Mouse (Mus musculus): ENCODE data around the gene Ptpn4. TPM values are rescaled to one million over a fixed set of nuclear protein-coding genes. Genes with fewer than 3 reads are reported as not detected.

Gene Ptpn4
- total RNA-seq, 1 experiment from 2014 or later, result 28.4 TPM

- no peak for ATAC-seq (ENCODE audit: extremely low read depth, insufficient number of reproducible peaks, low FRiP score, poor library complexity, severe bottlenecking)
Observed at GRCm38 (mm10) chr1:119650386-119650785, 187.0 kb downstream of the Ptpn4 start.

DNA sequence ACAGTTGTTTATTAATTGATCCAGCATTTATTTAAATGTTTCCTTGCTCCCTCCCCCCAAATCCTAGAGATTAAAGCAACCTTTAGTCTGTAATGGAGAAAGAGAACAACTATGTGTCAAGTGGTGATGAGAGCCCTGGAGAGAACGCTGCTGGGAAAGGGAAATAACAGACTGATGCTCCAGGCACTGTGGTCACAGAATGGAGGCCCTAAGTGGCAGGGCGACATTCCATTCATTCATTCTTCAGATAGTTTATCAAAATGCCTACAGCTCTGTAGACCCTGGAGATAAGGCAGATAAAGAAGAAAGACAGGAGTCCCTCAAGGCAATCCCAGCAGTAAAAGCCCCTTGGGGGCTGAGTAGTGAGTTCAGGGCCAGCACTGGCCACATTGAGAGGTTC lies 187.8 kb downstream of the Ptpn4 start:
- ATAC-seq (ENCODE audit: extremely low read depth, insufficient number of reproducible peaks, low FRiP score, poor library complexity, severe bottlenecking), result no peak

- peak; percentile 53; the same call in 1 of the 2 replicates for ATAC-seq (ENCODE audit: extremely low read depth, insufficient number of reproducible peaks, low FRiP score, poor library complexity, severe bottlenecking)
Observed at GRCm38 (mm10) chr1:119648205-119649111, 189.0 kb downstream of the Ptpn4 start, which contains the start of gene Epb41l5. Gene Epb41l5, minus strand, starts transcription at chr1:119649000.

DNA sequence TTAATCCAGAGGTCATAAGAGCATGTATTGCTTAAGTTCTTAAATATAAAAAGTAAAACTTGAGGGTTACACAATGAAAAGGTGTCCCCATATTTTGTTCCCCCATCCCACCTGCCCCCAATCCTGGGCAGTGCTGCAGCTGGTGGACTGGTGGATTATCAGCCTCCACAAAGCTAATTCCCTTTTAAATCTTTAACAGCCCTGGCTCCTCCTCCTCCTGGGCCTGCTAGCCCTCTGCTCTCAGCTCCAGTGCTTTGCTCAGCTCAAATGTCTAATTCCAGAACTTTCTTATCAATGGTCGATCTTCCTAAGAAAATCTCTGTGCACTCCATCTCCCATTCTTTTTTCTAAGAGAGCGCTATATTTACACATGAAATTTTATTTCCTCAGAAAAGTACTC lies 191.1 kb downstream of the Ptpn4 start:
- no peak for ATAC-seq (ENCODE audit: extremely low read depth, insufficient number of reproducible peaks, low FRiP score, poor library complexity, severe bottlenecking)

GRCm38 (mm10) chr1:119642367-119642766 lies 195.0 kb downstream of the Ptpn4 start:
- no peak for ATAC-seq (ENCODE audit: extremely low read depth, insufficient number of reproducible peaks, low FRiP score, poor library complexity, severe bottlenecking)

GRCm38 (mm10) chr1:119641090-119641812 lies 196.2 kb downstream of the Ptpn4 start:
- ATAC-seq (ENCODE audit: extremely low read depth, insufficient number of reproducible peaks, low FRiP score, poor library complexity, severe bottlenecking), result no peak

DNA sequence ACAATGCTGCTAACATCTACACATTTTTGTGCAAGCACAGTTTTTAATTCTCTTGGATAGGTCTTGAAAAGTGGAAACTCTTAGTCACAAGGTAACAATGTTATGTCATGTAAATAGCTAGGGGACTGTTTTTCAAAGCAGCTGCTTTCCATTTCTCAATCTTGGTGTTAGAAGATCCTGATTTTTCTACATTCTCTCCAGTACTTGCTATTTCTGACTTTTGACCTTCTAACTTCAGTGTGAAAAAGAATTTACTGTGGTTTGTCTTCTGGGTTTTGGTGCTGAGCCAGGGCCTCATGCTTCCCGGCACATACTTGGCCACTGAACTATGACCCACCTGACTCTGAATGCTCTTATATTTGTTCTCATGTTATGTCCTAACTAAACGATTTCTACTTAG lies 197.4 kb downstream of the Ptpn4 start:
- ATAC-seq (ENCODE audit: extremely low read depth, insufficient number of reproducible peaks, low FRiP score, poor library complexity, severe bottlenecking), result no peak

DNA sequence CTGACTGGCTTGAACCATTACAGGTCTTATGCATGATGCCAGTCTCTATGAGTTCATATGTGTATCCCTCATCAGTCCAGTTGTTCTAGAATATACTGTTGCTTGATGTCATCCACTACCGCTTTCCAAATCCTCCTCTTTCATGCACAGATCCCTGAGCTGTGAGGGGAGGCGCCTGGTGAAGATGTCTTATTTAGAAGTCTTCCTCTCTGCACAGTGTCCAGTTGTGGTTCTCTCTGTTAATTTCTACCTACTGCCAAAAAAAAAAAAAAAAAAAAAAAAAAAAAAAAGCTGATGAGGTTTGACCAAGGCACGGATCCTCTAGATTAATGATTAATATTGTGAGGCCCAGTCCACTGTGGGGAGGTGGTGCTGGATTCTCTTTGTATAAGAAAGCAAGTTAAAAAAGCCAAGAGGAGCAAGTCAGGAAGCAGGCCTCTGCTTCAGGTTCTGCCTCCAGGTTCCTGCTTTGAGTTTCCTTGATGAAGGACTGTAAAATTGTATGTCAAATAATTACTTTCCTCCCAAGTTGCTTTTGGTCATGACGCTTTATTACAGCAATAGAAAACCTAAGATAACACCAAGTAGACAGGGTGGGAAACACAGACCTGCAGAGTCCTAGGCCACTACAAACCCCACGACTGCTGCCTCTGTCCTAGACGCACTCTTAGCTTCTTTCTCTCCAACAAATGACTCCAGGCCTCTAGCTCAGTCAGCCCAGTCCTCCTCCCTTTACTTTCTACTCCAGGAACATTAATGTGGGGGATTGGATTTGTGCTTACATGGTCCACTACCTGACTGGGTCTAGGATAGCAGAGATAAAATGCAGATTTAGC lies 200.0 kb downstream of the Ptpn4 start:
- no peak for ATAC-seq (ENCODE audit: extremely low read depth, insufficient number of reproducible peaks, low FRiP score, poor library complexity, severe bottlenecking)

- ATAC-seq (ENCODE audit: extremely low read depth, insufficient number of reproducible peaks, low FRiP score, poor library complexity, severe bottlenecking), result no peak
Observed at GRCm38 (mm10) chr1:119634746-119635145, 202.7 kb downstream of the Ptpn4 start.

DNA sequence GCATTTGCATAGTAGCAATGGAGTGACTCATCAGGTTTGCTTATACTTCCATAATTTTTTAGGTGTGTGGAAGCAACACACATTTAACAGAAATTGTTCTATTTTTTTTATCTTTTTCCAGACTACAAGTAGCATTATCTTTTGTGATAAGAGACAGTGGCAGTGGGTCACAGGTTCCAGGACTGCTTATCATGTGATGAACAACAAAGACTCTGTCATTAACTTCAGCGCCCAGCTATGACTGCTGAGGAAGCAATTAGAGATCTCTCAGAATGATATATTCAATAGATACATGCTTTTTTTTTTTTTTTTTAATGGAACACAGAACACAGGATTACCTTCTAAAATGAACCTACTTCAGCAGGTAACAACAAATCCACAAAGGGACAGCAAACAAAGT lies 207.0 kb downstream of the Ptpn4 start:
- ATAC-seq (ENCODE audit: extremely low read depth, insufficient number of reproducible peaks, low FRiP score, poor library complexity, severe bottlenecking), result no peak

DNA sequence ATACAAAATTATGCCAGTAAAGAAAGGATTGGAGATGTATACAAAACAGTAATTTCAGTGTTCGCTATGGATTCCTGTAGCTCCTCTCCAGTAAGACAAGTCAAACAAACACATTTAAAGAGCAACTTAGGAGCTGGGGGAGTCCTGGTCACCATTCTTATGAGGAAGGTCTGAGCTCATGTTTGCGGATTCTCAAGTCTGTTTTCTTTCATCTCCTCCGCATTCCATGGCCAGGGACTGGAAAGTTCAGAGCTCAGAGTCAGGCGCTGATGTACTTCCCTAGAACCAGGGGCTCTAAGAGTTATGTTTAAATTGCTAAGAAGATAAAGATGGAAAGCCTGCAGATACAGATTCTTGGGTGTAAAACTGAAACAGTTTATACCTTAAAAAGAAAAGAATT lies 210.6 kb downstream of the Ptpn4 start:
- ATAC-seq (ENCODE audit: extremely low read depth, insufficient number of reproducible peaks, low FRiP score, poor library complexity, severe bottlenecking), result no peak

- ATAC-seq (ENCODE audit: extremely low read depth, insufficient number of reproducible peaks, low FRiP score, poor library complexity, severe bottlenecking), result no peak
Observed at GRCm38 (mm10) chr1:119624444-119624843, 213.0 kb downstream of the Ptpn4 start.

- ATAC-seq (ENCODE audit: extremely low read depth, insufficient number of reproducible peaks, low FRiP score, poor library complexity, severe bottlenecking), result no peak
Observed at GRCm38 (mm10) chr1:119605396-119605795, 232.0 kb downstream of the Ptpn4 start.

Other genes with a start within 250 kb of the Ptpn4 start
- gene Epb41l5, start 188.6 kb downstream of the Ptpn4 start, total RNA-seq (2017), result 2.2 and 2.9 TPM in 2 replicates
- 2.7 and 2.8 TPM in 2 replicates for gene Tmem177, start 75.6 kb upstream of the Ptpn4 start, total RNA-seq (2017)
- gene Cfap221, start 159.6 kb upstream of the Ptpn4 start, total RNA-seq (2017), result not detected in 2 replicates
- not detected in 2 replicates for gene Sctr, start 169.3 kb upstream of the Ptpn4 start, total RNA-seq (2017)
- gene Tmem37, start 236.5 kb upstream of the Ptpn4 start, total RNA-seq (2017), result not detected in 2 replicates

Measured in neutrophil, adult 5-6 weeks (primary cell).